Mouse (Mus musculus) forebrain, postnatal 0 days (tissue): ENCODE measurements around the gene Tmem51. TPM values are rescaled to one million over a fixed set of nuclear protein-coding genes. Genes with fewer than 3 reads are reported as not detected.

ENCODE experiments used
- ATAC-seq: fragments of 200-750 bp; cut with Nextera tagmentation; 2 replicates; pipeline ENCODE4 v1.8.0; 2017; ENCODE audit warnings: mild to moderate bottlenecking, moderate library complexity
- DNase-seq: peaks from one replicate; pipeline ENCODE4 v3.0.0-alpha.2; 2015
- H3K27ac ChIP-seq: fragments of 300-500 bp; sonication (generic); 2 replicates; pipeline ENCODE4 v1.5.1; 2014; ENCODE audit warnings: low read depth, mild to moderate bottlenecking, antibody characterized with exemption, low read length, moderate library complexity, mixed read lengths
- H3K27me3 ChIP-seq: fragments of 300-500 bp; sonication (generic); 2 replicates; pipeline ENCODE4 v1.6.1; 2014; ENCODE audit warnings: mild to moderate bottlenecking, low read length, mixed read lengths; ENCODE audit not compliant: insufficient read depth
- H3K36me3 ChIP-seq: fragments of 300-500 bp; sonication (generic); 2 replicates; pipeline ENCODE4 v1.6.1; 2014; ENCODE audit warnings: mild to moderate bottlenecking, moderate library complexity; ENCODE audit not compliant: insufficient read depth
- H3K4me1 ChIP-seq: fragments of 300-500 bp; sonication (generic); 2 replicates; pipeline ENCODE4 v1.6.1; 2014; ENCODE audit warnings: antibody characterized with exemption; ENCODE audit not compliant: insufficient read depth
- H3K4me2 ChIP-seq: fragments of 300-500 bp; sonication (generic); 2 replicates; pipeline ENCODE4 v1.6.1; 2014; ENCODE audit warnings: low read depth, mild to moderate bottlenecking, moderate library complexity
- H3K4me3 ChIP-seq: fragments of 300-500 bp; sonication (generic); 2 replicates; pipeline ENCODE4 v1.5.1; 2014; ENCODE audit warnings: low read depth, low read length, mixed read lengths
- H3K9ac ChIP-seq: fragments of 300-500 bp; sonication (generic); 2 replicates; pipeline ENCODE4 v1.6.1; 2014; ENCODE audit warnings: mild to moderate bottlenecking
- H3K9me3 ChIP-seq: fragments of 300-500 bp; sonication (generic); 2 replicates; pipeline ENCODE4 v1.6.1; 2016; ENCODE audit warnings: low read length
- CTCF ChIP-seq: sonication (generic); IDR thresholded peaks from 2 replicates; pipeline ENCODE4 v1.5.1; 2016; ENCODE audit warnings: antibody characterized with exemption, control low read depth, low read depth
- WGBS: fragments of 180-500 bp; shearing (Covaris S2); extraction: QIAGEN DNeasy Blood & Tissue Kit; methylation state at CpG from one replicate; pipeline ENCODE4 v1.1.7; 2014; 5-methylcytosine and 5-hydroxymethylcytosine counted together
- polyA plus RNA-seq: library from polyadenylated mRNA; unstranded; fragments of >200 nt; fragmentation: Nextera tagmentation; extraction: Ambion mirVana; gene quantifications from 2 replicates; pipeline ENCODE4 v1.2.1, GENCODE M21; 2015
- total RNA-seq: library from RNA; depleted of rRNA; stranded (reverse); fragments of >200 nt; gene quantifications from 2 replicates; pipeline ENCODE4 v1.2.3, GENCODE M21; 2014

The Tmem51 gene
- total and polyA plus RNA-seq, 2 experiments from 2014 or later = 3.5 to 7.4 TPM

DNA sequence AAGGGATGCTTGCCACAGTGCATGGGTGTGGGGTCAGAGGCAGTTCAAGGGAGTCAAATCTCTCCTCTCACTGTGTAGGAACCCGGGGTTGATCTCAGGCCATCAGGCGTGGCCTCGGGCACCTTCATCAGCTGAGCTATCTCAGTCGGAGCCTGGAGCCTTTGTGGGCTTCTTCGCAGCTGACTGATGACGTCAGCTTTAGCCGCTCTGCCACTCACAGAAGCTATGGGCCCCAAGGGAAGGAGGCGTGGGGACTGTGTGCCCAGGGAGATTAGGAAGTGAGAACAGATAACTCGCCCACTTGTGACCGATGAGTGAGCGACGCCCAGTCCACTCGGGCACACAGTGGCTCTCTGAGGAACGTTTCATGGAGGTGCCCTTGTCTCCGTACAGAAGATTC, 66.4 kb downstream of the Tmem51 start:
- WGBS = 68% methylated on average over 15 of the region's 15 CpGs
- no peak for TF ChIP-seq CTCF

DNA sequence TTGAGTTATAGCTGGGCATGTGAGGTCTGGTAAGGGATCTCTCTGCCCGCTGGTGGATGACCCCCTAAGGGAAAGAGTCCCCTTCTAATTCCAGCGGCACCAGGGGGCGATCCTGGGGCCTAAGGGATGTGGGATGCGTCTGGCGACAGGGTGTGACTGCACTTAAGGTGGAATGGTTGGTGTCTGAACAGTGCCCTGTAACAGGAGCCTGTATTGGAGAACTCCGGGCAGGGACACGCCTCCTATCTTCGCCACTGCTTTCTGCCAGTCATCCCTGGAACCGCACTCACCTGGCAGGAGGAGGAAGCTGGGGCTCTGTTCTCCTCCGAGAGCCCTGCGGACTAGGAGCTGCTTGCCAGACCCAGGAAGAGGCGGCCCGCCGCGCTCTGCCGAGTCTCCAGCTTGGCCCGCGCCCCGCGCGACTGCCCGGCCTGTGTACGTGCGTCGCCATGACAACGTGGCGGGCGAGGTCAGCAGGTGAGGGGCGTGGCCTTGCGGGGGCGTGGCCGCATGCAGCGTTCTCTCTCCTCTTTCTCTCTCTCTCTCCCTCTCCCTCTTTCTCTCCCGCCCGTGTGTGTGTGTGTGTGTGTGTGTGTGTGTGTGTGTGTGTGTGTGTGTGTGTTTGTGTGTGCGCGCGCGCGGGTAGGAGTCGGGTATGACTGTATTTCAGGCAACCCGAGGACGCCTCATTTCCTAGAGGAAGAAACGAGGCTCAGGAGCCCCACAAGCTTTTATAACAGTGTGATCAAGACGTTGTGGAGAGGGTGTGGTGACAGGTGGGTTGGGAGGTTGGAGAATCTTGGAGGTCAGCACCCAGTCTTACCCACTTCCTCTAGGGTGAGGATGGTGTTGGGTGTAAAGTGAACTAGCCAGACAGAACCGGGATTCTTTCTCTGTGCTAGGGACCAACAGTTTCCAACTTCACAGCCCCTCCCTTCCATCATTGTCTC, 69.2 kb downstream of the Tmem51 start, which contains the start of gene Fhad1:
Fhad1 (minus strand) TSS at position 424 of the 950 bp plus-strand sequence.
- H3K9ac ChIP-seq = peak within 1 kb of the TSS; percentile 55
- peaks cover 4% of the 10 kb centered on the region; the same call in 1 of the 2 replicates for H3K4me1 ChIP-seq
- H3K27me3 ChIP-seq = no peaks in the 10 kb centered on the region; the same call in 1 of the 2 replicates
- WGBS = under 1% methylated on average over 45 of the region's 46 CpGs
- H3K4me3 ChIP-seq = peak within 1 kb of the TSS; percentile 45
- peak; percentile 23; the same call in 1 of the 2 replicates for TF ChIP-seq CTCF
- no peaks in the 10 kb centered on the region for H3K36me3 ChIP-seq
- H3K4me2 ChIP-seq = peak within 1 kb of the TSS; percentile 77
- peak; percentile 79 for ATAC-seq
- H3K9me3 ChIP-seq = no peaks in the 10 kb centered on the region
- DNase-seq = peak; percentile 73
- H3K27ac ChIP-seq = 0 out of 2 replicates have a peak within 1 kb of the TSS, but pooled peaks have one; percentile 21

More for the DNA sequence above, 66.4 kb downstream of the Tmem51 start:
- Histone ChIP-seq H3K9ac (no peak overlapping the region), H3K27ac (no peak overlapping the region), H3K9me3 (no peaks in the 10 kb centered on the region), H3K4me2 (no peak overlapping the region), H3K4me3 (no peak overlapping the region), H3K36me3 (no peaks in the 10 kb centered on the region), H3K4me1 (peaks cover 4% of the 10 kb centered on the region; the same call in 1 of the 2 replicates), H3K27me3 (no peaks in the 10 kb centered on the region; the same call in 1 of the 2 replicates)
- no peak for ATAC-seq
- DNase-seq = no peak

DNA sequence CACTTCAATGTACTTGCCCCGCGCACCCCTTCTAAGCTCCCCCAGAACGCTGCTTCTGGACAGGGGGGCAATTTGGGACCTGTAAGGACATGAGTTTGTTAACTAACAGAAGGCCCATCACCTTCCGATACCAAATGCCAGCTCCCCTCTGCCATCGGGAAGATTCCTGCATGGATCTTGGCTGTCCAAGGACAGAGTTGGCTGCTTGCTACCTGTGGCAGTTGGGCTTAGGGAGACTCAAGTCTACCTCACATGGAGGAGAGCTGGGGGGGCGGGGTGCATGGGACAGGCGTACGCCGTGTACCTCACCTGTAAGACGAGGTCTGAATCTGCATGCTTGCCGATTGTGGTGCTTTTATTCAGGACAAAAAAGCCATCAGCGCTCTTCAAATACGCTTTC, 72.9 kb downstream of the Tmem51 start:
- no peak overlapping the region for H3K9ac ChIP-seq
- no peaks in the 10 kb centered on the region for H3K9me3 ChIP-seq
- peaks cover 4% of the 10 kb centered on the region; the same call in 1 of the 2 replicates for H3K4me1 ChIP-seq
- H3K4me3 ChIP-seq = no peak overlapping the region
- no peak for DNase-seq
- H3K27ac ChIP-seq = no peak overlapping the region
- H3K27me3 ChIP-seq = no peaks in the 10 kb centered on the region
- no peak for ATAC-seq
- WGBS = 88% methylated on average over 13 of the region's 13 CpGs
- H3K4me2 ChIP-seq = no peak overlapping the region
- TF ChIP-seq CTCF = no peak
- no peaks in the 10 kb centered on the region for H3K36me3 ChIP-seq

DNA sequence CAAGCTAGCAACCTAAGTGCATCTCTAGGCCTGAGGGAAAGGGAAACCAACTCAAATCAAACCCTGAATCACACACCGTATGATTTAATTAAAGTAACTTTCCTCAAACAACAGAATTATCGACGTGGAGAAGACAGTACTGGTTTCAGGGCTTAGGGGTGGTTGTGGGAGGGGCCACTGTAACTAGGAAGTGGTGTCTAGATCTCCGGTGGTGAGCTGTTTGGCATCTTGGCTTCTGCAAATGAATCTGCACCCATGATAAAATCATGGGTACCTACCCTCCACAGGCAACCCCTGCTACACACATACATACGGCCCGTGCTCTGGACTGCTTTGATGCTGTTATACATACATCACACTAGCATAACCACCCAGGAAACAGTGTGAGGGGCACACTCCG, 73.7 kb downstream of the Tmem51 start:
- H3K27ac ChIP-seq = no peak overlapping the region
- no peak overlapping the region for H3K9ac ChIP-seq
- H3K9me3 ChIP-seq = no peaks in the 10 kb centered on the region
- no peak for DNase-seq
- no peak overlapping the region for H3K4me3 ChIP-seq
- WGBS = 69% methylated on average over 7 of the region's 7 CpGs
- H3K4me2 ChIP-seq = no peak overlapping the region
- no peaks in the 10 kb centered on the region for H3K36me3 ChIP-seq
- TF ChIP-seq CTCF = no peak
- H3K4me1 ChIP-seq = peaks cover 5% of the 10 kb centered on the region; the same call in 1 of the 2 replicates
- ATAC-seq = no peak
- H3K27me3 ChIP-seq = no peaks in the 10 kb centered on the region

DNA sequence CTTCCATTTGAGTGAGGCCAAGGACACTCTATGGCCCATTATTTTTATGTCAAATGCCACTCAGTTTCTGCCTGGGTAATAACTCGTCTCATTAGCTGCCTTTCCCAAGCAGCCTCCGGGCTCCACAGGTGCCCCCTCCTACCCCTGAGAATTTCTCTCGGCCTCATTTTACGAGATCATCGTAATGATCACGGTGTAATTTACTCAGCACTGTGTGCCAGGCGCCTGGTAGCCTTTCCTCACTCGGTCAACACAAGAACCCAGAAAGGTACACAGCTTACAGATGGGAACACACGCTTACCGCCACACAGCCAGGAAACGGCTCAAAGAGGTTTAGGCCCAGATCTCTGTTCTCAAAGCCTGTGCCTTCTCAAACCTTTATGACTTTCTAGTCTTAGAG, 75.9 kb downstream of the Tmem51 start:
- no peak for DNase-seq
- Histone ChIP-seq H3K9me3 (no peaks in the 10 kb centered on the region), H3K27ac (no peak overlapping the region), H3K36me3 (no peaks in the 10 kb centered on the region), H3K4me2 (no peak overlapping the region), H3K9ac (no peak overlapping the region), H3K4me3 (no peak overlapping the region), H3K27me3 (no peaks in the 10 kb centered on the region), H3K4me1 (peaks cover 5% of the 10 kb centered on the region; the same call in 1 of the 2 replicates)
- ATAC-seq = no peak
- 55% methylated on average over 11 of the region's 11 CpGs for whole genome bisulfite sequencing
- no peak for TF ChIP-seq CTCF

DNA sequence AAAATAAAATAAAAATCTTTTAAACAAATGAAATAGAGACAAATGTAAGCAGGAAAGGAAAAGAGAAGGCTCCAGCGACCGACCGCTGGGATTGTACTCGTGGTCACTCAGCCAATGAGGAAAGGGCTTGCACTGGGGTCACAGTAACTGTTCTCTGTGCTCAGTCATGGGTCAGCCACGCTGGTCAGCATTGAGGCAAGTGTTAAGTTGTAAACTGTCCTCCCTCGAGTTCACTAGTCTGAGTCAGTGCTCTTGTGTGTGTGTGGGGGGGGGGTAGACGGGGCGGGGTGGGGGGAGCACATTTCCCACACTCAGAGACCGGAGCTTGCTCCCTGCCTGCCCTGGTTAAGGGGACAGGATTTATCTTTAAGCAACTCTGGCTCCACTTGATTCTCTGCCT, 83.5 kb downstream of the Tmem51 start:
- H3K27ac ChIP-seq = no peak overlapping the region
- 64% methylated on average over 9 of the region's 9 CpGs for WGBS
- H3K4me1 ChIP-seq = peaks cover 4% of the 10 kb centered on the region; the same call in 1 of the 2 replicates
- no peak overlapping the region for H3K4me2 ChIP-seq
- no peak for ATAC-seq
- DNase-seq = no peak
- no peak overlapping the region for H3K9ac ChIP-seq
- no peaks in the 10 kb centered on the region for H3K36me3 ChIP-seq
- H3K27me3 ChIP-seq = no peaks in the 10 kb centered on the region
- H3K4me3 ChIP-seq = no peak overlapping the region
- no peak for TF ChIP-seq CTCF
- H3K9me3 ChIP-seq = no peaks in the 10 kb centered on the region

DNA sequence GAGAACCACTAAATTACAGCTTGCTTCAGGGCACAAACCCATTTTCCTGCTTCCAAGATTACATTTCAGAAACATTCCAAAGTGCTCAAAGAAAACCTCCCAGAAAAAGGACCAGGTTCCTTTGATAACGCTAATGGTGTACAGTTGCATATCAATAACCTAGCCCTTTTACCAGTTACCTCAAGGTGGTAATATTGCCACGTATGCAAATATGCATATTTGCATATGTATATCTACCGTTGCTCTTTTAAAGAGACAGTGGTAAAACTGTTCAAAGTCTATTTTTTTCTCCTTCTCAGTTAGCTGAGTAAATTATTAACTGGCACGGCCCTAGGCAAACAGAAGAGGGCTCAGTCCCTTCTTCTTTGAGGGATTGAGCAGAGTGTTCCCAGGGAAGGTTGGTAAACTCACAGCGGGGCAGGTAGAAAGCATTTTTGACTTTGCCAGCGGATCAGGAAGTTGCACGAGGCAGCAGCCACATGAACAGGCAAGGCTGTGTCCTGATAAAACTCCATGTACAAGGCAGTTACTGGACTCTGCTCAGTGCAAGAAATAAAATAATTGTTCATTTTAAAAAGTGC, 84.5 kb downstream of the Tmem51 start:
- ATAC-seq = no peak
- no peak for TF ChIP-seq CTCF
- Histone ChIP-seq H3K9me3 (no peaks in the 10 kb centered on the region), H3K4me3 (no peak overlapping the region), H3K36me3 (no peaks in the 10 kb centered on the region), H3K27ac (no peak overlapping the region), H3K27me3 (no peaks in the 10 kb centered on the region), H3K4me2 (no peak overlapping the region), H3K9ac (no peak overlapping the region), H3K4me1 (peaks cover 4% of the 10 kb centered on the region; the same call in 1 of the 2 replicates)
- WGBS = 48% methylated on average over 7 of the region's 7 CpGs
- no peak for DNase-seq
